Mouse (Mus musculus) B cell, adult 67 days (primary cell): Measurements from ENCODE around the gene Olfm3. TPM values are rescaled to one million over a fixed set of nuclear protein-coding genes. Genes with fewer than 3 reads are reported as not detected.

Source experiments
- total RNA-seq, 2 experiments: library from RNA; stranded (reverse); gene quantifications; 4 replicates each; pipeline ENCODE4 v1.2.4; 2023

Olfm3 gene
- not detected for total RNA-seq

GRCm38 (mm10) chr3:114903924-114904438 lies at the start of gene Olfm3:
Gene Olfm3 (plus strand): TSS chr3:114904078.

